13 mouse cellular contexts compared by ENCODE assay signal in genomic region chr14:61242611-61243010, GRCm38 (mm10). TPM values are rescaled to one million over a fixed set of nuclear protein-coding genes. Genes with fewer than 3 reads are reported as not detected.
DNase-seq lines count a peak whose midpoint lies in the region; ATAC-seq and TF ChIP-seq lines count a peak whose summit lies in the region.
"Had no signal": no experiment of that assay in that cellular context is flagged by ENCODE, and none has a peak within 500 bp of the region (broad histone marks: within the 10 kb centered on the region; RNA-seq: fewer than 3 reads in every experiment).

No protein-coding gene starts in this region.

- TF ChIP-seq EP300 in liver, postnatal 0 days (IDR thresholded peaks at IDR 0.05; ENCODE audit: low read depth) = no peak

- no peaks in the 10 kb centered on the region for H3K4me1 ChIP-seq in liver, postnatal 0 days (ENCODE audit: insufficient read depth)
- no peaks in the 10 kb centered on the region for H3K4me1 ChIP-seq in liver, embryonic 12.5 days
- H3K4me1 ChIP-seq in bone marrow macrophage, adult 2 months (ENCODE audit: control insufficient read depth, insufficient read depth, low read length) = peaks cover 6% of the 10 kb centered on the region
- H3K4me1 ChIP-seq: hindbrain, embryonic 15.5 days had no signal

- 32% methylated on average over 6 of the region's 6 CpGs for WGBS in liver, postnatal 0 days (ENCODE audit: insufficient replicate concordance)
- WGBS in liver, embryonic 12.5 days (ENCODE audit: insufficient replicate concordance) = 27% methylated on average over 6 of the region's 6 CpGs

- no peaks in the 10 kb centered on the region for H3K36me3 ChIP-seq in liver, postnatal 0 days (replicated peaks; ENCODE audit: insufficient read depth, low read length)
- no peaks in the 10 kb centered on the region for H3K36me3 ChIP-seq in liver, embryonic 12.5 days
- H3K36me3 ChIP-seq: G1E; hindbrain, embryonic 15.5 days; limb, embryonic 10.5 days had no signal

- no peak overlapping the region for H3K4me3 ChIP-seq in liver, postnatal 0 days (ENCODE audit: low read depth, low read length)
- no peak overlapping the region for H3K4me3 ChIP-seq in liver, embryonic 12.5 days
- H3K4me3 ChIP-seq in bone marrow macrophage, adult 2 months (ENCODE audit: insufficient read depth, low read length) = no peak overlapping the region
- H3K4me3 ChIP-seq: hindbrain, embryonic 15.5 days; limb, embryonic 10.5 days had no signal

- peaks cover 5% of the 10 kb centered on the region; the same call in 1 of the 2 replicates for H3K9me3 ChIP-seq in liver, postnatal 0 days (ENCODE audit: low read length)
- H3K9me3 ChIP-seq in liver, embryonic 12.5 days (replicated peaks) = no peaks in the 10 kb centered on the region; the same call in 1 of the 2 replicates
- H3K9me3 ChIP-seq: G1E; hindbrain, embryonic 15.5 days; limb, embryonic 10.5 days had no signal

- TF ChIP-seq CTCF in liver, postnatal 0 days (IDR thresholded peaks at IDR 0.05; ENCODE audit: low read depth) = peak; percentile 69
- peak; percentile 29; the same call in 1 of the 2 replicates for TF ChIP-seq CTCF in bone marrow macrophage, adult 2 months (IDR thresholded peaks at IDR 0.05; ENCODE audit: low read depth, low read length)

- H3K4me2 ChIP-seq in liver, postnatal 0 days (ENCODE audit: low read depth, low read length) = no peak overlapping the region
- no peak overlapping the region for H3K4me2 ChIP-seq in liver, embryonic 12.5 days
- H3K4me2 ChIP-seq: hindbrain, embryonic 15.5 days had no signal

- peak; percentile 48 to 64 for DNase-seq in cerebellum, postnatal 10 days
- no peak for DNase-seq in liver, postnatal 0 days
- DNase-seq in retina, embryonic 14.5 days (ENCODE audit: low spot score) = peak; percentile 60
- DNase-seq in kidney, adult 9 months = no peak
- DNase-seq: cerebellum, adult 8-10 months; right cerebral cortex, postnatal 4 days had no signal

- H3K27me3 ChIP-seq in liver, postnatal 0 days (ENCODE audit: insufficient read depth, low read length) = no peaks in the 10 kb centered on the region
- H3K27me3 ChIP-seq in liver, embryonic 12.5 days (replicated peaks) = no peaks in the 10 kb centered on the region
- H3K27me3 ChIP-seq: hindbrain, embryonic 15.5 days had no signal

- H3K27ac ChIP-seq in liver, postnatal 0 days (ENCODE audit: low read depth) = no peak overlapping the region
- no peak overlapping the region for H3K27ac ChIP-seq in liver, embryonic 12.5 days
- no peak overlapping the region for H3K27ac ChIP-seq in bone marrow macrophage, adult 2 months (ENCODE audit: insufficient read depth, low read depth, low read length)
- H3K27ac ChIP-seq: hindbrain, embryonic 15.5 days; limb, embryonic 10.5 days had no signal

- no peak for TF ChIP-seq POLR2A in bone marrow macrophage, adult 2 months (IDR thresholded peaks at IDR 0.05; ENCODE audit: borderline replicate concordance, low read depth, low read length)

- no peak overlapping the region for H3K9ac ChIP-seq in liver, postnatal 0 days (replicated peaks)
- H3K9ac ChIP-seq in liver, embryonic 12.5 days = no peak overlapping the region
- H3K9ac ChIP-seq: hindbrain, embryonic 15.5 days had no signal

- no peak for ATAC-seq in cerebellum, adult (ENCODE audit: insufficient number of reproducible peaks, low FRiP score, low TSS enrichment)
- no peak for ATAC-seq in liver, postnatal 0 days
- ATAC-seq in liver, embryonic 12.5 days = no peak
- no peak for ATAC-seq in megakaryocyte, adult 5-6 weeks (ENCODE audit: poor library complexity, severe bottlenecking)

RNA-seq across cellular contexts. Expression of gene Sgcg, which starts 15.7 kb away (rescaled TPM):
- polyA plus RNA-seq in liver, postnatal 0 days (2015; fragmentation: Nextera tagmentation; extraction: Ambion mirVana) = 0.85 TPM in 1 of 2 replicates, not detected in the other
- 0.12 and 0.14 TPM in 2 replicates for polyA plus RNA-seq in liver, embryonic 12.5 days (2016; fragmentation: Nextera tagmentation; extraction: Ambion mirVana)
- polyA plus RNA-seq in bone marrow macrophage, adult 2 months (2012; ENCODE audit: insufficient read depth, insufficient read length, missing spikeins) = not detected in 2 replicates
- total RNA-seq in megakaryocyte, adult 5-6 weeks (2015) = not detected in 2 replicates
- not detected in 2 replicates for total RNA-seq in megakaryocyte, adult 5-6 weeks (2017)
- polyA plus RNA-seq: G1E had no signal

Comparison
In these comparisons a context has a peak if more than half of its experiments do, and no peak if none do; other contexts are left out.
1. DNase-seq: peak in cerebellum, postnatal 10 days (2 of 2) and retina, embryonic 14.5 days (single experiment); none in liver, postnatal 0 days (single experiment) and kidney, adult 9 months (single experiment).